Mouse (Mus musculus): Measurements from ENCODE around the gene Filip1l.

Gene Filip1l

DNA sequence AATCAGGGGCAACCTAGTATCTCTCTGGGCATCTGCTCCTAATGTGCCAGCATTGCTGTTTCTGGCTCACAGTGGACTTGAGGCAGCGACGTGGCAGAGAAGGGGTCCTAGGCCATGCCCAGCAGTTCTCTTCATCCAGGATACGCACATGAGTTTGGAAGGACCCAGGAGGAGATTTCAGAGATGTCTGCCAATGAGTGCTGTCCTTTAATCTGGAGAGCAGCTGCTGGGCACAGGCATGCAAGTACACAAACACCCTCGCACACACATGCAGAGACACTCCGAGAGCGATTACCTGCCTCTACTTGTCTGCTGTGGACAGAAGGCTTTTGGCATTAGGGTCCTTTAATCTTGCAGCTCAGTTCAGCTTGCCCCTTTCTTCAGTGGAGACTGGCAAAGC lies at the start of gene Filip1l:
Gene Filip1l, plus strand, starts transcription at position 343 of the 400 bp plus-strand sequence.
- POLR2A ChIA-PET, result interaction anchor here in 1 of 4 experiments (0.8 kb wide), 1 partner anchor 10 kb away, joined by 4 read pairs; no protein-coding TSS in a partner anchor
- CTCF ChIA-PET, result no interaction called here

DNA sequence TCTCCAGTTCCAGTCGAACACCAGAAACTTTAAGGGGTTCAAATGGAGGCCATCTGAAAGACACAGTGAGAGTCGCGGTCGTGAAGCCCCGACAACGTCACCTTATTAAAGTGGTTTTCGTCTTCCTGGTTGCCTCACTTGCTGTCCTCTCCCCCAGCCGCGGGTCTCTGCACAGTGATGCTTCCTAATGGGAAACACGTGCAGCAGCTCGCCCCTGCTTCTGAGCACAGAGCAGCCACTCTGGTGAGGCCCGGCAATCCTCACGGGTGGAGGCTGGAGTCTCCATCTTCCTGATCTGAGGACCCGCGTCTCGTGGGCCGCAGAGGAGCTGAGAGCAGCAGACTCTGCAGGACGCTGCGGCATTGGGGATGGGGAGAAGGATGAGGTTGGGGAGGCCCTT lies 49.2 kb upstream of the Filip1l start:
- POLR2A ChIA-PET, result interaction anchor here in 1 of 4 experiments (0.6 to 0.9 kb wide), 2 partner anchors 14 to 439 kb away, joined by 3 to 4 read pairs; no protein-coding TSS in a partner anchor
- CTCF ChIA-PET, result no interaction called here

- POLR2A ChIA-PET, result no interaction called here
- CTCF ChIA-PET, result no interaction called here
Observed at GRCm38 (mm10) chr16:57305463-57305862, 47.4 kb upstream of the Filip1l start.

DNA sequence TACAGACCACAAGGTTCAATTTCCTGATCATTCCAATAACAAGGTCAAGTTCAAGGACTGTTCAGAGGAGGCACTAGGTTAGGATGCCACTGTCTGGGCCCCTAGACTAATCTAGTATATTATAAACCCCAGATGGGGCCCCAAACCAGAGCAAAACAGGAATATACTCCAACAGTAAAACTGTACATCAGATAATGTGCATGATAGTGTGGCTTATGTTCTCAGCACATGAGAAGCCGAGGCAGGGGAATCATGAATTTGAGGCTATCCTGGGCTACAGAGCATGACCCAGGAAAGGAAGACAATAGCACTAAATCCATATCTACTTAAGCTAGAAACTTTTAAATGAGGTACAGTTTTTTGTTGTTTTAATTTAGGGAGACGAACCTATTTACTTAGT lies 40.8 kb upstream of the Filip1l start:
- ChIA-PET POLR2A (no interaction called here), CTCF (no interaction called here)

DNA sequence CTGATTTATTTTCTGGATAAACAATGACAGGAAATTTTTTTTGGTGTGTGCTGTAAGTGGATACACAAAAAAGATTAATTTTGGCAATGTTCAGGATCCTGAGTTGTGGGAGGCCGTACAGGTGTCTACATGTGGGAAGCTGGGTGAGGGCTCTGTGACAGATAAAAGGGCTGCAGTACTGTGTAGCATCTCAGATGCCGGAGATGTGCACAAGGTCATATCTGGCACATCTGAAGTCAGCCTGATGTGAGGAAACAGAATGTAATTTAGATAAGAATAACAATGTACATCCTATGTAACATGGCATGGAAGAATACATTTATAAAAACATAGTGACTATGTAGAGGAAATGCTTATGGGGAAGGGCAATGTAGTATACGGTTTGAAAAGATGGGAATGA lies 39.4 kb upstream of the Filip1l start:
- ChIA-PET CTCF (interaction anchor here in 1 of 4 experiments (1.4 kb wide), 1 partner anchor 85 kb away, joined by 3 read pairs; no protein-coding TSS in a partner anchor), POLR2A (no interaction called here)

DNA sequence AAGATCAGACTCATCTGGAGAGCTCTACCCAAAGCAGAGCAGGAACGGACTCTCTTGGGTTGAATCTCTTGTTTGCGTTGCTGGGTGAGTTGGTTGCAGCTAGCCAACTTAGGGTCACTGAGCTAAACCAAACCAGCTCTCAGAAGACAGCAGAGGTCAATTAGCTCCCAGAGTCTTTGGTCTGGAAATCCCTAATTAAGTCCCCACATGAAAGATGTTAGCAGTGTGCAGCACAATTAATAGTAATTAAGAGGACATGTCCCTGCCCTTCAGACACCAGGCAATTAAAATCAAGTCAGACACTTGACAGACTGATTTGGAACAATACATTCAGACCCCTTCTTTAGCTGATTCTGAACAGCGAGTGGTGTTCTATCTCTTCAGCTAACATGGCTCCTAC lies 38.7 kb upstream of the Filip1l start:
- POLR2A ChIA-PET, result interaction anchor here in 2 of 4 experiments (0.6 kb wide), 2 partner anchors 34 to 271 kb away, joined by 3 to 4 read pairs; no protein-coding TSS in a partner anchor
- CTCF ChIA-PET, result interaction anchor here in 1 of 4 experiments (0.5 kb wide), 1 partner anchor 266 kb away, joined by 3 read pairs; no protein-coding TSS in a partner anchor

GRCm38 (mm10) chr16:57315026-57315425 lies 37.9 kb upstream of the Filip1l start:
- ChIA-PET POLR2A (no interaction called here), CTCF (no interaction called here)

GRCm38 (mm10) chr16:57317127-57317526 lies 35.8 kb upstream of the Filip1l start:
- POLR2A ChIA-PET, result interaction anchor here in 2 of 4 experiments (0.5 kb wide), 2 partner anchors 28 to 46 kb away, joined by 3 read pairs; no protein-coding TSS in a partner anchor
- CTCF ChIA-PET, result no interaction called here

DNA sequence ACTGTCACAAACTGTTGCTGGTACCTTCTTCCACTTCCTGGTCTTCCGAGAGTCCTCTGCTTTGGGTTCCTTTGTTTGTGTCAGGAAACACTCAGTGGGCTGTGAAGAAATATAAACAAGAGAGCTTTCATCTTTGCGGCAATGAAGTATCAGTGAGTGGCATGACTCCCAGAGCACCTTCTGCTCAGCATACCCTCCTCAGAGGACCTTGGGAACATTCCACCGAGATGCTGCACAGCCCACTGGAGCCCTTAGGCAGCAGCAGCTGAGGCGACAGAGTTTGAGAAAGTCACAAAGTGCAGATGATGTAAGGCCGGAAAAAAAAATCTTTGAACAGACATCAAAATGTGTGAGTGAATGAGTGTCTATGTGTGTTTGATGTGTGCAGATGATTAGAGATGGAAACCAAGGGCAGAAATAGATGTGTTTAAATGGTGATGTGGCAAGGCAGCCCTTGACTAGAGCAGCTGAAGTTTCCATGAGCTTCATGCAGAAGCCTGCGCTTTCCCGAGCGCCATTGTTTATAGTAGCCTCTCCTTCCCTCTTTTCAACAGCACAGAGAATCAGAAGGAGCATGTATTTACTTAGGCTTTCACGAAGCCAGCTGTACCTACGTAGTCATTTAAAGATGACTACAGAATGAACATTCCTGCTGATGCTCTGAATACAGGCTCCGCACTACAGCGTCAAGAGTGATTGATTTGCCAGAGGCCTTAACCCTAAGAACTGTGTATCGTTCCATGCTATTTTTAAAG lies 34.8 kb upstream of the Filip1l start:
- CTCF ChIA-PET, result no interaction called here
- POLR2A ChIA-PET, result no interaction called here

- CTCF ChIA-PET, result no interaction called here
- POLR2A ChIA-PET, result no interaction called here
Observed at GRCm38 (mm10) chr16:57318637-57319125, 34.2 kb upstream of the Filip1l start.

GRCm38 (mm10) chr16:57319284-57320124 lies 33.4 kb upstream of the Filip1l start:
- ChIA-PET POLR2A (no interaction called here), CTCF (no interaction called here)

GRCm38 (mm10) chr16:57326996-57327395 lies 25.9 kb upstream of the Filip1l start:
- ChIA-PET POLR2A (interaction anchor here in 2 of 4 experiments (0.5 to 1.3 kb wide), 3 partner anchors 25 to 87 kb away, joined by 3 to 4 read pairs (median 3); no protein-coding TSS in a partner anchor), CTCF (interaction anchor here in 1 of 4 experiments (0.7 kb wide), 1 partner anchor 83 kb away, joined by 3 read pairs; no protein-coding TSS in a partner anchor)

- POLR2A ChIA-PET, result interaction anchor here in 1 of 4 experiments (0.6 kb wide), 1 partner anchor 8 kb away, joined by 3 read pairs; no protein-coding TSS in a partner anchor
- CTCF ChIA-PET, result no interaction called here
Observed at GRCm38 (mm10) chr16:57329028-57329427, 23.9 kb upstream of the Filip1l start.

DNA sequence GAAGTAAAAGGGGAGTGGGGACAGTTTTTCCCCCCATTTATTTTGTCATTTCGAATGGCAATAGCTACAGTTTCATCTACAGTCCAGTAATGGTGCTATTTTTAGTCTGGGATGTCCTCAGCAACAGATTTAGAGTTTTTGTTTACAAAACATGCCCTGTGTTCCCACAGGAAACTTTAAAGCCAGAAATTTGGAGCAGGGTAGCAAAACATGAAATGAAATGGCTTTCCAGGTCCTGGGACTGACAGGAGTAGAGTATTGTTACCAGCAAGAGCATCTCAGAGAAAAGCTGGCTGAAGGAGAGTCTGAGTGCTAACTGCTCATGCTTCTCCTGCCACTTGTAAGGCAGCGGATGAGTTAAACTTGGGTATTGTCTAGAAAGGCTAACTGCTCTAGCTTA lies 22.8 kb upstream of the Filip1l start:
- ChIA-PET CTCF (interaction anchor here in 2 of 4 experiments (0.6 to 0.9 kb wide), 2 partner anchors 33 to 164 kb away, joined by 3 to 8 read pairs; no protein-coding TSS in a partner anchor), POLR2A (interaction anchor here in 1 of 4 experiments (1.6 kb wide), 1 partner anchor 9 kb away, joined by 3 read pairs; no protein-coding TSS in a partner anchor)

DNA sequence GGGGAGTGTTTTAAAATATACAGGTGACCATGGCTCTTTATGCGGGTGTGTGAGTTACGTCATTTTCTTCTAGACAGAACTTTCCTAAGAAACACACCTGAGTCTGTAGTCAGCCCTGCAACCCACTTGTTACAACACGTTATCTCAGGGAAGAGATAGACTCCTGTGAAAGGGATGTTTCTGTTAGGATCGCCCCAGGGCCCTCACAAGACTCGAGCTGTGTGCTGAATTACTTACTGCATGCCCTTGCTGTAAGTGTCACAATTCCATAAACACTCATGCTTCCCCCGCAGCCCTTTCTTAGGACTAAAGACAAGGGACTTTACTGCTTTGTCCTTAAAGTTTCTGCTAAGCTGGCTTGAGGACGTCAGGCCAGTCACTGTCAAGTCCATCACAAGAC lies 20.6 kb upstream of the Filip1l start:
- ChIA-PET CTCF (no interaction called here), POLR2A (no interaction called here)

- ChIA-PET CTCF (interaction anchor here in 1 of 4 experiments (0.6 kb wide), 2 partner anchors 127 to 210 kb away, joined by 3 to 13 read pairs; no protein-coding TSS in a partner anchor), POLR2A (interaction anchor here in 1 of 4 experiments (0.5 kb wide), 1 partner anchor 8 kb away, joined by 3 read pairs; no protein-coding TSS in a partner anchor)
Observed at GRCm38 (mm10) chr16:57336770-57337423, 16.0 kb upstream of the Filip1l start.

GRCm38 (mm10) chr16:57339765-57340612 lies 12.9 kb upstream of the Filip1l start:
- POLR2A ChIA-PET, result no interaction called here

DNA sequence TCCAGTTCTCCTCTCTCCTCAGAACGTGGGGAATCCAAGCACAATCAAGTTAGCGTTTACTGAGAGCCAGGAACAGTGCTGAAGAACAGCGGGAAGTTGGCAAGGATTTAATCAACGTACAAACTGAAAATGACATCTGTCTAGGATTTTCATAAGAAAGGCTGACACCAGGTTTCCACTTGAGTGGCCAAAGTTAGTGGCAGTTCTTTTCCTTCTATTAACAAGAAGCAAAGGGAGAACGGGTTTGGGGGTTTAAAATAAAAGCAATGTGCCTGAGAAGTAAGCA lies 12.3 kb upstream of the Filip1l start:
- CTCF ChIA-PET, result no interaction called here

More at GRCm38 (mm10) chr16:57339765-57340612, 12.9 kb upstream of the Filip1l start:
- CTCF ChIA-PET, result no interaction called here

DNA sequence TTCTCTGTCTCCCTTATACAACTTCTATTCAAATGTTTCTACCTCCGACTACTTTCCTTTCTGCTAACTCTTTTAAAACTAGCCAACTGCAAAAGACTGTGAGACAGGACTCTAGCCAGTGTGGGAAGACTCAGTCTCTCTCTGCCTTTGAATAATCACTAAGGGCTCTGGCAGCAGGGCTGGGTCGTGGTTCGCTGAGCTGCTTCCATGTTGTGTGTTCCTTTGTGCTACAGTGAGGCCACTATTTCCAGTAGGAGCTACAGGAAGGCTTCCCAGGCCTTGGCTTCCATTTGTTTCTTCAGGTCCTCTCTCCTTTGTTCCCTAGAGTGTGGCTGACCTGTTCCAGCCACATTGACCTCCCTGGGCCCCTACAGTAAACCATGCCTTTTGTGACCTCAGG lies 6.6 kb upstream of the Filip1l start:
- POLR2A ChIA-PET, result no interaction called here
- CTCF ChIA-PET, result no interaction called here

More for the DNA sequence above, 12.3 kb upstream of the Filip1l start:
- POLR2A ChIA-PET, result no interaction called here

Data from embryonic stem cell, embryonic (primary cell).